Mouse (Mus musculus) adrenal gland, adult 8-10 months (tissue): ENCODE measurements around the gene Pfkfb2. TPM values are rescaled to one million over a fixed set of nuclear protein-coding genes. Genes with fewer than 3 reads are reported as not detected.

ENCODE experiments used
- DNase-seq: peaks from one replicate; pipeline ENCODE4 v3.0.0; 2022
- total RNA-seq, 4 experiments: library from RNA; stranded (reverse); gene quantifications; 2 replicates each; pipeline ENCODE4 v1.2.4; 2022

Gene Pfkfb2
- 100 to 1,000 TPM in 1 of 4 experiments, 10 to 100 TPM in 3; 29.4 to 107 (median 61.6) TPM for total RNA-seq

DNA sequence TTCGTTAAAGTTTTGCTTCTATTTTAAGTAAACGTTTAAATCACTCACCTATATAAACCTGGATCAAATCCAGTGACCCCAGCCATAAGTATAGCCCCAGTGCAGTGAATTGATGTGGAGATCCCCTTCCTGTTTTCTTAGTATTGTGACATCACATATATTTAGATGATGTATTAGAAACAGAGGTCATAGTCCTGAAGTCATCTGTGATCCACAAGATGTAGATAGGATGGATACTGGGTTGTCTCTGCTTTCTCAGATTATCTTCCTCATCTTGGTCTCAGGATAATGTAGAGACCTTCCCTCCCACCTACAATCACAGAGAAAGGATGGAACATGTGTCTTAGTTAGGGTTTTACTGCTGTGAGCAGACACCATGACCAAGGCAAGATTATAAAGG, at the start of gene Pfkfb2:
TSS of gene Pfkfb2 (minus strand) at position 101 of the 400 bp plus-strand sequence.
- no peak for DNase-seq

GRCm38 (mm10) chr1:130776645-130777044, 47.6 kb upstream of the Pfkfb2 start:
- no peak for DNase-seq

GRCm38 (mm10) chr1:130775691-130776331, 46.8 kb upstream of the Pfkfb2 start:
- no peak for DNase-seq

DNA sequence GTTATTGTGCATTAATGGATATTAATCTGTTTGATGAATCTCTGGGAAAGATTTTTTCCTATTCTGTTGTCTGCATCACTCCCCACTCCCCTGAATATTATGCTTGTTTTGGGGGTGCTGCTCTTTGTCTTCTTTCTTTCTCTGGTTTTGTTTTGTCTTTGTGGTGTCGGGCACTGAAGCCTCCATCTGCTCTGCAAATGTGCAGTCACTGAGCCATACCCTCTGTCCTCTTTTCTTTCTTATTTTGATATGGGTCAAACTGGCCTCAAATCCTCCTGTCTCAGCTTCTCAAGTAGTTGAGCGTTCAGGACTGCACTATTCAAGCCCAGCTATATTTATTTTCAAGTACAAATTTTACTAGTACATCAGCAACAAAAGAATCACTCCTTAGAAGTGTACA, 46.2 kb upstream of the Pfkfb2 start:
- no peak for DNase-seq

- DNase-seq: peak; percentile 47
Observed at GRCm38 (mm10) chr1:130770981-130771494, 42.0 kb upstream of the Pfkfb2 start.

DNA sequence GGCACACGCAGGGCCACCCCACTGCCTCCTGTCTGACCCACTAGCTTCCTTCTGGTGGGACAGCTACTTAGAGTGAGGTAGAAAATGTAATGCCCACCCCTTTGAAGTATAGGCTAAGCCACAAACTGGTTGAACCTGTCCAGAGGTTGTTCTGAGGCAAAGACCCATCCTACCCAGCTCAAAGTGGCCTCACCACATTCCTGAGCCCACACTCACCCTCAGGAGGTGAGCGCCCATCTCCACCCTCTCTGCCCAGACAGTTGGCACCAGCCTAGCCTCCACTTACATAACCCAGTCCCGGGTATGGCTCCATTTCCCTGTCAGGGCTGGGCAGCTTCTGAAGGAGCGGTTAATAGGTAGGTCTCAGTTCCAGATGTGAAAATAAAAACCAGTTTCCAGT, 41.4 kb upstream of the Pfkfb2 start:
- DNase-seq: no peak

DNA sequence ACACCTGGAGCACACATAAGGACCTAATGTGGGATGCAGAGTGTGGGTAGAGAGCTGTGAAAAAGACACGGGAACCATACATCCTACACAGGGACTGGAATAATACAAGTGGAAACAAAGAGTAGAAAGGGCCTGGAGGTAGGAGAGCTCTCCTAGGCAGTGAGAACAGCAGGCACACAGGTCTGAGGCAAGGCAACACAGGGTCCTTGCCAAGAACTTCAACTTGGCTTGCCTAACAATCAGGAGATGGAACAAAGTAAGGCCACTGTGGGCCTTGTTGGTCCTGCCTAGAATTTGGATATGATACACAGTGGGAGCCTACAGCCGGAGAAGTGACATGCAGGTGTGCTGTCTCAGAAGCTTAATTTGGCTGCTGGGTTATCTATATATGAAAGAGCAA, 40.9 kb upstream of the Pfkfb2 start:
- DNase-seq: no peak

DNA sequence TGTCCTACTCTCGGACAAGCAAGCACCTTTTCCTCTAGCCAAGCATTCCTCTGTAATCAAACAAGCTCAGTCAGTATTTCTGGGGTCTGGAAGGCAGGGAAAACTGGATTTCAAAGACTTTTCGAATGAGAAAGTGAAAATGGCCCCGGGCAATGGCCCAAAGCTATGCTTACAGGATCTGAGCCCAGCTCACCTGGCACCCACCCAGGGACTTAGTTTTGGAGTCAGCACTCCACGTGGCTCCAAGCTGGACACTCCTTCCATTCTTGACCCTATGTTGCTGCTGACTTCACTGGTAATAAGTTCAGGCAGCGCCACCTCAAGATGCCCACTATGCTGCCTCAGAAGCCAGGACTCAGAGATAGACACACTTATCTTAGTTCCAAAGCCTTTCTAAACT, 38.0 kb upstream of the Pfkfb2 start:
- no peak for DNase-seq

GRCm38 (mm10) chr1:130764027-130764461, 35.0 kb upstream of the Pfkfb2 start:
- no peak for DNase-seq

- DNase-seq: no peak
Observed at GRCm38 (mm10) chr1:130762045-130762760, 33.1 kb upstream of the Pfkfb2 start.

- no peak for DNase-seq
Observed at GRCm38 (mm10) chr1:130761597-130761996, 32.5 kb upstream of the Pfkfb2 start.

DNA sequence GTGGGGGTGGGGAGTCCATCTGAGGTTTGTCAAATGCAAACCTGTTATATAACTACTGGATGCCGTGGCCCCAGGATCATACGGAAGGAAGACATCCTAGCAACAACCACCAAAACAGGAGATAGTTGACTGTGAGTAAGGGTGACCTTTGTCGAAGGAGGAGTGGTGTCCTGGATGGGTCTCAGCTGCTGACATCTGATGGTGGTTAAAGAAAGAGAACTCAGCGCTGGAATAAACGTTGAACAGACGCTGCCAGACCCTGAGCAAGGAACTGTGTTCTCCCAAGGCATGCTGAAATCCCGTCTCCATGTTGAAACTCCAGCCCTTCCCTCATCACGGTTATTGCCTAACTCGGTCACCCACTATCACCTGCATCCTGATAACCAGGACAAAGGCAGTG, 30.6 kb upstream of the Pfkfb2 start:
- no peak for DNase-seq

- no peak for DNase-seq
Observed at GRCm38 (mm10) chr1:130746819-130747218, 17.8 kb upstream of the Pfkfb2 start.

- DNase-seq: no peak
Observed at GRCm38 (mm10) chr1:130745591-130745990, 16.5 kb upstream of the Pfkfb2 start.

DNA sequence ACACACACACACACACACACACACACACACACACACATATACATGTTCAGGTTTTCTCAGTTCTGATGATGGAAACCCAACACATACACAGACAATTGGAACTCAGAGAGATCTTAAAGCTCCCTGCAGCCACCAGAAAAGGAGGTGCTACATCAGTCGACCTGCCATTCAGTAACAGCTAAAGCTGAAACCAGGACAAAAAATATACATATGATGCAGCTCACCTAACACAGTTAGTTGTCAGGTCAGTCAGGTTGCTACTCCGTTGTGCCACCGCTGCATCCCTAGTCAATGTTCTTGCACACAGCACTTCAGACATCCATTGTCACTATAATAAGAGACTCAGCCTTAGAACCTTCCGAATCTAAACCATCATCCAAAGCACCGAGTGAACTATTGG, 15.9 kb upstream of the Pfkfb2 start:
- DNase-seq: no peak

DNA sequence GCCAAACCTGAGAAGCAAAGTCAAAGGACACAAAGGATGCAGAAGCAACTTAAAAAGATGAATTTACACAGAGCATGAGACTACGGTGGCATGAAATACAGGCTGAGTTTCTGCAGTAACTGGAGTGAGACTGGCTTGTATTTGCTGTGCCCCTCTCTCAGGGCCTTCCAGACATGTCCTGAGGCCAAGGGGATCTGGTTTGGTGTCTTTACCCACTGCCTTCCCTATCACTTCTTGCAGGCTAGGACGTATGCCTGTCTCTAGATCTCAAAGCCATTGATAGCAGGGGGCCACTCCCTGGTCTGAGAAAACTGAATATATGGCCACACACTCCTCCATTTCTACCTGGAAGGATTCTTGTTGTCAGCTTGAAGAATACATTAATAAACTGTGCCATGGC, 15.2 kb upstream of the Pfkfb2 start:
- no peak for DNase-seq

DNA sequence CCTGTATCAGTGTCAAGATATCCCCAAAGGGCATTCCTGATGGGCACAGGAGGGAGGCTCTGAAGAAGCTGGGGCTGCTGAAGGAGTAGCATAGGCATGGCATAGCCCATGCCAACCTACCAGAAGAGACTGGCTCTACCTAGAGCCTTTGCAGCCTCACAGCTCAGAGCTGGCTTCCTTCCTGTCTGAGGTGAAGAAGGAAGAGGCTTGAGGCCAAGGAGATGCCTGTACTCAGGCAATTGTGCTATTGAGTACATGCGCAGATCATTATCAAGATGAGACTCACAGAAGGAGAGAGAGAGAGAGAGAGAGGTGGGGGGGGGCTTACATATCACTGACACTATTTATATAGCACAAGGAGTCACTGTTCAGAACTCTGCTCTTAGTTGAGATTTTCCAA, 14.7 kb upstream of the Pfkfb2 start:
- no peak for DNase-seq

- DNase-seq: no peak
Observed at GRCm38 (mm10) chr1:130742201-130742600, 13.1 kb upstream of the Pfkfb2 start.

DNA sequence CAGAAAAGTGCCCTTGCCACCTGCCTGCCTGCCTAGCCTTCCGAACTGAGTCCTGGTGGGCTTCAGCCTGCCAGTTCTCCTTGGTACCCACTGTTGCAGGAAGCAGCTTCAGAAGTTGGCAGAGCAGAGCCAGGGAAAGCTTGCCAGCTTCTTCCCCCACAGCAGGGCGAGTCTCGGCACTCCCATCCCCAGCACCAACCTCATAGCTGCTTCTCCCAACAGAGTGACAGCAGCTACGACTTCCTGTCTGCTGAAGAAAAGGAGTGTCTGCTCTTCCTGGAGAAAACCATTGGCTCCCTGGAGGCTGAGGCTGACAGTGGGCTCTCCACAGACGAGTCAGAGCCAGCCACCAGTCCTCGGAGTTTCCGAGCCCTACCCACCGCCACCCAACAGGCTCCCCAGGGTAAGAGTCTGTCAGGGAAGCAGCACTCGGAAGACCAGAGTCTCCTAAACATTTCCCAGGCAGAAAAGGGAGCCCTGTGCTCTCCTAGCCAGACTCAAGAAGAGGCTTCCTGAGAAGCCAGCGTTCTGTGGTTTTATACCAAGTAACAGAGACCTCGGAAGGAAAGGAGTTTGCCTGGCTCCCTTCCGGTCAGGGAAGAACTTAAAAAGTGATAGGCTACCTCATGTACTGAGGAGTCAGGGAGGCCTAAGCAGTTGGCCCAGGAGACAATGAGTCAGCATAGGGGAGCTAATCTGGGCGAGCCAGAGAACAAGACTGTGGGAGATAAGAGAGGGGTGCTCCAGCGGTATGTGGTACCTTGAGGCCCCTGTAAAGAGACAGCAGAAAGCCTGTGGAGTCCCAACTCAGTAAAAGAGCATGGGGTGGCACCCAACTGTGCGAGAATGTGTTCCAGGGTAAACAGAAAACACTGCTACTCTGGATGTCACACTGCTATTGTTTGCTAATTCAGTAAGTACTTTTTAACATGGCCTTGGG, 12.0 kb upstream of the Pfkfb2 start:
- no peak for DNase-seq

DNA sequence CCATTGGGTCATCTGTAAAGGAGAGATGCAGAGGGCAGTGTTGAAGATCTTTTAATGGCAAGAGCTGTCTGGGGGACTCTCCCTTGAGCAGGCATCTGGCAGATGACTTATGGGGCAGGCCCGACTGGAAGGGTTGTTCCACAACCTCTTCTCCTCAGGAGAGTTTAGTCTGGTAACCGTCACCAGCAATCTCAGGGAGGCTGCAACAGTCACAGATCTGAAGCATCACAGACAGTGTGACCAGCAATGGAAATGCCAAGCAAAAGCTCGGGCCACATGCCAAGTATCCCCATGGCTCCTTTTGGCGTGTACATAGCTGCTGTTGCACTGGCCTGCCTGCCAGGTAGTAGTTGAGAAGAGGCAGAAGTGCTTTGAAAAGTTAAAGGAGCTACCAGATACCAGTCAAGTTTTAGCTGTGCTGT, 11.2 kb upstream of the Pfkfb2 start:
- DNase-seq: no peak

GRCm38 (mm10) chr1:130739636-130740035, 10.6 kb upstream of the Pfkfb2 start:
- DNase-seq: no peak

GRCm38 (mm10) chr1:130738551-130739106, 9.6 kb upstream of the Pfkfb2 start:
- no peak for DNase-seq
